Mouse (Mus musculus) cortical plate, adult 2 months (tissue): ENCODE results near the gene Rbm47.

ENCODE experiments used
- CTCF ChIP-seq: fragments of 200-500 bp; IDR thresholded peaks from 2 replicates; pipeline ENCODE4 v1.5.1; 2011; ENCODE audit warnings: mild to moderate bottlenecking, control low read depth, low read length; ENCODE audit not compliant: insufficient read depth; ENCODE audit errors: extremely low read depth
- POLR2A ChIP-seq: fragments of 200-500 bp; IDR thresholded peaks from 2 replicates; pipeline ENCODE4 v1.6.1; 2011; ENCODE audit warnings: mild to moderate bottlenecking, low read length, control low read depth; ENCODE audit not compliant: insufficient read depth; ENCODE audit errors: extremely low read depth

- TF ChIP-seq POLR2A = no peak
- no peak for TF ChIP-seq CTCF
These were observed 136.4 kb downstream of the Rbm47 start for GRCm38 (mm10) chr5:66036440-66037054.
